Mouse (Mus musculus): Measurements from ENCODE around the gene Rab3gap1.

GRCm38 (mm10) chr1:127946615-127947249 is 78.2 kb downstream of the Rab3gap1 start:
- TF ChIP-seq CTCF (IDR thresholded peaks at IDR 0.05; ENCODE audit: low read depth, low read length) (no peak), POLR2A (IDR thresholded peaks at IDR 0.05; ENCODE audit: extremely low read depth, insufficient read depth, low read length) (no peak)

All from liver, adult 2 months (tissue).